Mouse (Mus musculus) heart, embryonic 14.5 days (tissue): Measurements from ENCODE around the gene Hp1bp3. TPM values are rescaled to one million over a fixed set of nuclear protein-coding genes. Genes with fewer than 3 reads are reported as not detected.

ENCODE experiments used
- ATAC-seq: fragments of 200-750 bp; cut with Nextera tagmentation; 2 replicates; pipeline ENCODE4 v1.8.0; 2017; ENCODE audit warnings: low read depth, moderate TSS enrichment; ENCODE audit not compliant: insufficient number of reproducible peaks, insufficient read depth, low FRiP score
- H3K27ac ChIP-seq, 2 experiments: fragments of 200-500 bp in 1 of 2; fragments of 300-500 bp in 1 of 2; sonication (generic) in 1 of 2; replicated peaks in 1 of 2; 2 replicates each; pipeline ENCODE4 v1.5.1; 2012 to 2014; ENCODE audit warnings: low read depth in 2 of 2, low read length in 2 of 2, control low read depth in 1 of 2, mild to moderate bottlenecking in 1 of 2, mixed read lengths in 1 of 2; ENCODE audit not compliant: control insufficient read depth in 1 of 2, insufficient read depth in 1 of 2
- H3K27me3 ChIP-seq: fragments of 300-500 bp; sonication (generic); 2 replicates; pipeline ENCODE4 v1.6.1; 2014; ENCODE audit warnings: mild to moderate bottlenecking, low read length, control low read depth; ENCODE audit not compliant: control insufficient read depth, insufficient read depth
- H3K36me3 ChIP-seq: fragments of 300-500 bp; sonication (generic); 2 replicates; pipeline ENCODE4 v1.6.1; 2014; ENCODE audit warnings: mild to moderate bottlenecking, control low read depth, low read length, mixed read lengths; ENCODE audit not compliant: control insufficient read depth, insufficient read depth
- H3K4me1 ChIP-seq, 2 experiments: fragments of 200-500 bp in 1 of 2; fragments of 300-500 bp in 1 of 2; sonication (generic) in 1 of 2; 2 replicates each; pipeline ENCODE4 v1.6.1; 2012 to 2014; ENCODE audit warnings: low read length in 2 of 2, control low read depth in 1 of 2, mixed read lengths in 1 of 2; ENCODE audit not compliant: control insufficient read depth in 2 of 2, insufficient read depth in 2 of 2
- H3K4me2 ChIP-seq: fragments of 300-500 bp; sonication (generic); 2 replicates; pipeline ENCODE4 v1.6.1; 2014; ENCODE audit warnings: mild to moderate bottlenecking, low read length
- H3K4me3 ChIP-seq, 2 experiments: fragments of 200-500 bp in 1 of 2; fragments of 300-500 bp in 1 of 2; sonication (generic) in 1 of 2; 2 replicates each; pipeline ENCODE4 v1.5.1; 2012 to 2014; ENCODE audit warnings: low read length in 2 of 2, mild to moderate bottlenecking in 2 of 2, control low read depth in 1 of 2, low read depth in 1 of 2, moderate library complexity in 1 of 2; ENCODE audit not compliant: control insufficient read depth in 1 of 2, insufficient read depth in 1 of 2
- H3K9ac ChIP-seq: fragments of 300-500 bp; sonication (generic); 2 replicates; pipeline ENCODE4 v1.6.1; 2014; ENCODE audit warnings: mild to moderate bottlenecking, low read length
- H3K9me3 ChIP-seq: fragments of 300-500 bp; sonication (generic); 2 replicates; pipeline ENCODE4 v1.6.1; 2016; ENCODE audit warnings: low read length, control low read depth; ENCODE audit not compliant: control insufficient read depth
- WGBS: fragments of 180-500 bp; shearing (Covaris S2); extraction: QIAGEN DNeasy Blood & Tissue Kit; methylation state at CpG from one replicate; pipeline ENCODE4 v1.1.7; 2014; 5-methylcytosine and 5-hydroxymethylcytosine counted together
- polyA plus RNA-seq: library from polyadenylated mRNA; unstranded; fragments of >200 nt; fragmentation: Nextera tagmentation; extraction: Ambion mirVana; gene quantifications from 2 replicates; pipeline ENCODE4 v1.2.1, GENCODE M21; 2014

Gene Hp1bp3
- polyA plus RNA-seq, 1 experiment from 2014 or later: 108 TPM

DNA sequence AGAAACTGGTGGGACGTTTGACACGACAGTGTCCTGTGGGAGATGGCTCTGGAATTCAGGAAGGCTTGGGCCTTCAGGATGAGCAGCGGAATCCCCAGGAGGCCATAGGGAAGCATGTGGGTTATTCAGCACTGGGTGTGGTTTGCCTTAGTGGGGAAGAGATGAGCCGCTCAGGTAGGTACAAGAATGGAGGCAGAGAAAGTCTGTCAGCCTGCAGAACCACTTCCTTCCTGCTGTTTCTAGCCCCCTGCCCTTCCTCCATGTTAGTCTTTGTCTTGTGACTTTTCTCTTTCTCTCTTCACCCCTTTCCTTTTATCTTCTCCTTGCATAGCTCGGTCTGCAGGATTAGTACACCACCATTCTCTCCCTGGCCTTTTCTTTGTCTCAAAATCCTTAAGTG lies 6.3 kb downstream of the Hp1bp3 start:
- H3K4me3 ChIP-seq: no peak overlapping the region
- no peak overlapping the region for H3K4me2 ChIP-seq
- WGBS: 77% methylated on average over 5 of the region's 5 CpGs
- ATAC-seq: no peak
- no peak overlapping the region for H3K27ac ChIP-seq
- H3K9me3 ChIP-seq: no peaks in the 10 kb centered on the region
- peaks cover 3 to 34% of the 10 kb centered on the region in 2 experiments; a peak in 3 of 4 replicates for H3K4me1 ChIP-seq
- H3K36me3 ChIP-seq: peaks cover 62% of the 10 kb centered on the region
- H3K9ac ChIP-seq: no peak overlapping the region
- H3K27me3 ChIP-seq: no peaks in the 10 kb centered on the region

DNA sequence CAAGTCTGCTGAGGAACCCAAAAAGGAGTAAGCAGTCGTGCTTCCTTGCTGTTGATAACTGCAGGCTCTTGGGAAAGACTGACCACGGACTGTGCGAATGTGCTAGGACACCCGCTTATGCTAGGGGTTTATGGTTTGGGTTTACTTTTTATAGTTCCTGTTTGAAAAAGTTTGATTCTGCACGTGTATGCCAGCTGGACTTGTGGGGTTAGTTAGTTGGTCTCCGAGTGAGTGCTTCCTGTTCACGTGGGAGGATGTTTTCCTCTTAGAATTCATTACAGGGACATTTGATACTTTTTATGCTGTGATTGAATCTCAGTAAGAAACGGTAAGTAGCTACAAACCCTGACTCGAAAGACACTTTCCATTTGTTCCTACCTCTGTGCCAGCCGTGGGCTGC lies 7.5 kb downstream of the Hp1bp3 start:
- peaks cover 73% of the 10 kb centered on the region for H3K36me3 ChIP-seq
- peaks cover 0 to 25% of the 10 kb centered on the region in 2 experiments; a peak in 3 of 4 replicates for H3K4me1 ChIP-seq
- no peaks in the 10 kb centered on the region for H3K27me3 ChIP-seq
- no peak for ATAC-seq
- H3K9me3 ChIP-seq: no peaks in the 10 kb centered on the region
- H3K9ac ChIP-seq: no peak overlapping the region
- H3K4me3 ChIP-seq: no peak overlapping the region
- no peak overlapping the region for H3K4me2 ChIP-seq
- no peak overlapping the region for H3K27ac ChIP-seq
- 81% methylated on average over 10 of the region's 10 CpGs for WGBS

DNA sequence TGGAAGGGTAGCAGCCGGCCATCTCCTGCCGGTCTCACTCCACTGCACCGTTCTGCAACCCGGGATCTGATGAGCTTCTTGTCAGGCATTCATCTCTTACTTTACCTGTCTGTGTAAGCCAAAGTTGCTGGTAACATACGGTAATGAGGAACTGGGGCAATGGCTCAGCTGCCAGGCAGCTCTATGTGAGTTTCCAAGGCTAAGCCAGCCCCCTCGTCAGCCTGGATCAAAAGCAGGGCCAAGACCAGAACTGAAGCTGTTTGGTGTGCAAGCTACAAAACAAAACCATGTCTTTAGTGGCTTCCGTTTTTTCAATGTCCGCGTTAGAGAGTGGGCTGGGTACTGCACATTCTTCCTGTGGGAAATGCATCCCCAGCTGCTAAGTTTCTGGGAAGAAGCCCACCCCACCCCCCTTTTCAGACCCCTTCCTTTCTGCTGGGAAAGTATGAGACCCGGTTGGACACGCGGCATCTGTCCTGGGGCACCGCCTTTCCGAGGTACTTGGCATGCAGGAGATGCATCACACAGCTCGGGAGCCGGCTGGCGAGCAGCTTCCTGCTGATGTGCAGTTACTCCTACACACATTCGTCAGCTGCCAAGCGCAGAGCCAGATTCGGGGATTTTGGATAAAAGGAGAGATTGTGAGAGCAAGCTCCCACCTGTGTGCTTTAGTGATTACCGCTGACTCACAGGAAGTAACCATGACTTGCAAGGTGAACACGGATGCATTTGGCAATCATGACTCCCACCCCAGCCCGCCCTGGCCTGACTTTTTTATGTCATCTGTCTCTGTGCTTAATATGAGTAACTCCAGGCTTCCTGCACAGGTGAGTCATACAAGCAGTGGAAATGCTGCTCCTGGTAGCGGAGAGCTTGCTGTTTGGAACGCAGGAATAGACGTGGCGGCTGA lies 30.9 kb downstream of the Hp1bp3 start:
- no peak overlapping the region for H3K27ac ChIP-seq
- peaks cover 60% of the 10 kb centered on the region for H3K36me3 ChIP-seq
- H3K27me3 ChIP-seq: peaks cover 27% of the 10 kb centered on the region
- ATAC-seq: no peak
- H3K4me1 ChIP-seq: peaks cover 14 to 25% of the 10 kb centered on the region in 2 experiments
- no peaks in the 10 kb centered on the region for H3K9me3 ChIP-seq
- 59% methylated on average over 27 of the region's 27 CpGs for WGBS
- no peak overlapping the region for H3K9ac ChIP-seq
- no peak overlapping the region for H3K4me2 ChIP-seq
- no peak overlapping the region for H3K4me3 ChIP-seq

DNA sequence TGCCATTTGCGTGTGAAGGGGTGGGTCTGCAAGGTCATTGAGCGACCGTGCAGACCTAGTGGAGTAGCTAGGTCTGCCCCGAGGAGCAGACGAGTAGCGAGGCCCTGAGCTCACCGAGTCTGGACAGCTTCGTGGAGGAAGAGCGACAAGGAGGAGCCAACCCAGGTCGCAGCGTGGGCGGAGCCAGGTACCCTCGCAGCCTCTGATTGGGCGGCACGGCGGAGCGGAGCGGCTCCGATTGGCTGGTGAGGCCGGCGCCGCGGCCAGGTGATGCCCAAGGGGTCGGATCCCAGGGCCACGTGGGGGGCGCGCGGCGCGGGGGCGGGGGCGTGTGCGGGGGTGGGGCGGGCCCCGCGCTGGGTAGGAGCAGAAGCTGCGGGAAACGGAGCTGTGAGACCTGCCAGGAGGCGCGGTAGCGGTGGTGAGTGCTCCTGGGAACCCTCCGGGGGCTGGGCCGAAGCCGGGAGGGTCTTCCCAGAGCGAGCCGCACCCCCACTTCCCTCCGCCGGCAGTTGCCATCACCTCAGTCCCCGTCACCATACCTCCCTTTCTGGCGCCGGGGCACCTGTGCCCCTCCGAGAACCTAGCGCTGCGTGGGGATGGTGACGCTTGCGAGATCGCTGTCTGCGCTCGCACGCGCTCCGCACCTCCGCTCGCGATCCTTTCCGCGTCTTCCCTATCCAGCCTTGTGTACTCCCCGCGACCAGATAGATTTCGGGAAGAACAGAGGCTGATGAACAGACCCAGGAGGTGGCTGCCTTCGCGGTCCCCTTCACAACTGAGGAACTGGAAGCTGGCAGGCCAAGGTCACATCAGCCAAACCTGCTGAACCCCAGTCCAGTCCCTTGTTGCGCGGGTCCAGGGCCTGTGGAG lies 34.2 kb downstream of the Hp1bp3 start, which contains the start of the genes Sh2d5 and Kif17:
TSS of gene Sh2d5 (plus strand) at position 316 of the 873 bp plus-strand sequence.
TSS of gene Kif17 (plus strand) at position 348 of the 873 bp plus-strand sequence.
- Histone ChIP-seq H3K27ac (no peak within 1 kb of the TSS), H3K27me3 (peaks cover 40% of the 10 kb centered on the region), H3K9ac (peak within 1 kb of the TSS; percentile 64), H3K4me3 (peak within 1 kb of the TSS; percentile 53 to 58), H3K36me3 (peaks cover 27% of the 10 kb centered on the region), H3K4me2 (peak within 1 kb of the TSS; percentile 100), H3K4me1 (peaks cover 17 to 30% of the 10 kb centered on the region in 2 experiments), H3K9me3 (no peaks in the 10 kb centered on the region)
- WGBS: under 1% methylated on average over 69 of the region's 74 CpGs
- peak; percentile 68 for ATAC-seq

DNA sequence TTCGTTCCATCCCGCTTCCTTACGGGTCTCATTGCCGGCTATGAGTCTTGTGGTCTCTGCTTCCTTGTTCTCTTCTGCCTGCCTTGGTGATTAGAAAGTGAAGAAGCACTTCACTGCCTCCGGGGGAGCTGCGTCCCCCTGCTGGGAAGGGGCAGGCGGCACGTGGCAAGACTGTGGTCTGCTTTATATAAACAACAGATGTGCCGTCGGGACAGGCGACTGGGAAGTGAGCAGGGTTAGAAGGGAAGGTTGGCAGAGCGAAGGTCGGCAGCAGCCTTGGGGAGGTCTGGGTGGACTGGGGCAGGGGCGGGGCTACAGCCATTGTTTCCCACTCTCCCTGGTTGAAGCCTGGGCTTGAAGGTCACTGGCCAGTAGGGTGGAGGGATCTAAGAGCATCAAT lies 35.7 kb downstream of the Hp1bp3 start:
- Histone ChIP-seq H3K4me2 (peak overlapping the region; percentile 63), H3K9me3 (no peaks in the 10 kb centered on the region), H3K4me1 (peaks cover 17 to 30% of the 10 kb centered on the region in 2 experiments), H3K36me3 (peaks cover 12% of the 10 kb centered on the region), H3K27me3 (peaks cover 40% of the 10 kb centered on the region), H3K27ac (no peak overlapping the region), H3K4me3 (peak overlapping the region; percentile 31 to 58), H3K9ac (peak overlapping the region; percentile 28)
- no peak for ATAC-seq
- under 1% methylated on average over 14 of the region's 14 CpGs for WGBS

DNA sequence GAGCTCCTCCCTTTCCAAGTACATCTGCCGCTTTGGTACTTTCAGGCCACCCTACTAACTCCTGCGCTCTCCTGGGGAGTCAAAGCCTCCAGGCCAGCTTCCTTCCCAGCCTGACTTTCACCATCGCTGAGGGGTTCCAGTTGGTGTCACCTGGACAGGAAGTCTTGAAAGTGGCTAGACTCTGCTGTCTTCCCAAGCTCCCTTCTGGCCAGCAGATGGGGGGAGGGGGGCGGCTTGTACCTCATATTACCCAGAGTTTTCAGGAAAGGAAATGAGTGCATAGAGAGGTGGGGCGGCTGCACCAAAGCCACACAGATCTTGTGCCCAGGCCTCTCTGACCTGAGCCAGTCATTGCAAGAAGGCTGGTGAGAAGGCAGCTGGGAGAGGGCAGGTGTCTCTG lies 36.1 kb downstream of the Hp1bp3 start:
- H3K4me2 ChIP-seq: peak overlapping the region; percentile 63
- H3K36me3 ChIP-seq: peaks cover 8% of the 10 kb centered on the region
- H3K9ac ChIP-seq: peak overlapping the region; percentile 28; the same call in 1 of the 2 replicates
- H3K27me3 ChIP-seq: peaks cover 40% of the 10 kb centered on the region
- no peak overlapping the region for H3K27ac ChIP-seq
- H3K4me1 ChIP-seq: peaks cover 17 to 30% of the 10 kb centered on the region in 2 experiments
- WGBS: 18% methylated on average over 5 of the region's 5 CpGs
- no peak for ATAC-seq
- H3K4me3 ChIP-seq: peak overlapping the region; percentile 31 to 58; a peak in 2 of 4 replicates
- no peaks in the 10 kb centered on the region for H3K9me3 ChIP-seq

DNA sequence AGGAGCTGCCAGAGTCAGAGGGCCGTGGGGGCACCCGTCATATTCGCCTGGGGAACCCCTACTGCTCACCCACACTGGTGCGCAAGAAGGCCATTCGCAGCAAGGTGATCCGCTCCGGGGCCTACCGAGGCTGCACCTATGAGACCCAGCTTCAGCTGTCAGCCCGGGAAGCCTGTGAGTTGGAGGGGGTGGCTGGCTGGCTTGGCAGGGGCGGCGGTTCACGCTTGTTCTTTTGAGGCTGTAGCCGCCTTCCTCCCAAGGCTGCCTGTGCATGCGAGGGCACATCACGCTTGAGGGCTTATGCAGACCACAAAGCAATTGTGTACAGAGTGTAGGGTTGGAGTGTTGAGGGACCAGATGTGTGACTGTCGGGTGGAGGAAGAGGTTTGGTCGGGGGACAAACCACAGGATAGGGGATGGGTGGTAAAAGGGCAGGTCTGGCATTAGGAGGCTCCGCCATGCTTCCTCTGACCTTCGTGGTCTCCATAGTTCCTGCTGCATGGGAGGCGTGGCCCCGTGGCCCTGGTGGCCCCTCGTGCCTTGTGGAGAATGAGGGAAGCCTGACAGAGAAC lies 41.1 kb downstream of the Hp1bp3 start:
- Histone ChIP-seq H3K4me1 (peaks cover 1 to 3% of the 10 kb centered on the region in 2 experiments), H3K27ac (no peak overlapping the region), H3K9ac (no peak overlapping the region), H3K4me2 (no peak overlapping the region), H3K27me3 (peaks cover 11% of the 10 kb centered on the region), H3K9me3 (no peaks in the 10 kb centered on the region), H3K36me3 (no peaks in the 10 kb centered on the region), H3K4me3 (no peak overlapping the region)
- WGBS: 75% methylated on average over 22 of the region's 22 CpGs
- no peak for ATAC-seq
